Mouse (Mus musculus) bone marrow, adult 2 months (tissue): ENCODE measurements around the gene Gm17087. TPM values are rescaled to one million over a fixed set of nuclear protein-coding genes. Genes with fewer than 3 reads are reported as not detected.

Source experiments
- H3K27ac ChIP-seq: fragments of 200-500 bp; 2 replicates; pipeline ENCODE4 v1.5.1; 2012; ENCODE audit warnings: low read depth, mild to moderate bottlenecking, control low read depth, inconsistent platforms, low read length; ENCODE audit not compliant: control insufficient read depth, poor library complexity, insufficient read depth
- H3K4me1 ChIP-seq: fragments of 200-500 bp; 2 replicates; pipeline ENCODE4 v1.6.1; 2011; ENCODE audit warnings: low read length; ENCODE audit not compliant: control insufficient read depth, insufficient read depth
- H3K4me3 ChIP-seq: fragments of 200-500 bp; replicated peaks from 2 replicates; pipeline ENCODE3; 2011; ENCODE audit warnings: mild to moderate bottlenecking, low read depth, low read length, control low read depth; ENCODE audit not compliant: control insufficient read depth
- CTCF ChIP-seq: fragments of 200-500 bp; IDR thresholded peaks from 2 replicates; pipeline ENCODE4 v1.5.1; 2011; ENCODE audit warnings: low read length, control low read depth; ENCODE audit not compliant: control insufficient read depth, insufficient read depth
- POLR2A ChIP-seq: fragments of 200-500 bp; IDR thresholded peaks from 2 replicates; pipeline ENCODE4 v1.6.1; 2011; ENCODE audit warnings: low read depth, mild to moderate bottlenecking, control low read depth, low read length, borderline replicate concordance; ENCODE audit not compliant: control insufficient read depth
- WGBS: fragments of 180-500 bp; shearing (Covaris S2); methylation state at CpG from one replicate; pipeline ENCODE4 v1.1.7; 2018; 5-methylcytosine and 5-hydroxymethylcytosine counted together
- polyA plus RNA-seq: library from polyadenylated mRNA; stranded (reverse); fragments of >200 nt; gene quantifications from 2 replicates; pipeline ENCODE4 v1.2.4, GENCODE M21; 2011; ENCODE audit warnings: low replicate concordance; ENCODE audit not compliant: missing spikeins, insufficient read depth, insufficient read length

Gm17087 gene
- polyA plus RNA-seq: not detected in 2 replicates

DNA sequence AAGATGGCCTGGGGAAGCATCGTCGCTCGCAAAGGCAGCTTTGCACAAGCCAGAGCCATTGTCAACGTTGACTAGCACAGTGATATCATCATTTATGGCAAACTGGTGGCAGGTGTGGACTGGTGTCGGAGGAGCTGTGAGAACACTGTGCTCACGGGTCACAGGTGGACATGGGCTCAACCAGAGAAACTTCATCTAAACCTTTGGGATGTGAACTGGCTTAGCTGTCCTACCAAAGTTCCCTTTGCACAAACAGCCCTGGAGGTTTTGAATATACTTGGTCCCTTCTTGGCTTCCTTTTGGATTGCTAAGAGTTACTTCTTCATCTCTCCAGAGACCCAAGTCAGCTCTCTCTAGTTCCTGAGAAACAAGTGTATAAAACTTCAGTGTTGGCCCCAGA, at the start of gene Gm17087:
Gene Gm17087 (minus strand): TSS at position 101 of the 400 bp plus-strand sequence.
- 80% methylated on average over 6 of the region's 6 CpGs for WGBS
- no peaks in the 10 kb centered on the region; the same call in 1 of the 2 replicates for H3K4me1 ChIP-seq
- H3K27ac ChIP-seq: no peak within 1 kb of the TSS
- no peak for TF ChIP-seq POLR2A
- TF ChIP-seq CTCF: no peak
- H3K4me3 ChIP-seq: no peak within 1 kb of the TSS

DNA sequence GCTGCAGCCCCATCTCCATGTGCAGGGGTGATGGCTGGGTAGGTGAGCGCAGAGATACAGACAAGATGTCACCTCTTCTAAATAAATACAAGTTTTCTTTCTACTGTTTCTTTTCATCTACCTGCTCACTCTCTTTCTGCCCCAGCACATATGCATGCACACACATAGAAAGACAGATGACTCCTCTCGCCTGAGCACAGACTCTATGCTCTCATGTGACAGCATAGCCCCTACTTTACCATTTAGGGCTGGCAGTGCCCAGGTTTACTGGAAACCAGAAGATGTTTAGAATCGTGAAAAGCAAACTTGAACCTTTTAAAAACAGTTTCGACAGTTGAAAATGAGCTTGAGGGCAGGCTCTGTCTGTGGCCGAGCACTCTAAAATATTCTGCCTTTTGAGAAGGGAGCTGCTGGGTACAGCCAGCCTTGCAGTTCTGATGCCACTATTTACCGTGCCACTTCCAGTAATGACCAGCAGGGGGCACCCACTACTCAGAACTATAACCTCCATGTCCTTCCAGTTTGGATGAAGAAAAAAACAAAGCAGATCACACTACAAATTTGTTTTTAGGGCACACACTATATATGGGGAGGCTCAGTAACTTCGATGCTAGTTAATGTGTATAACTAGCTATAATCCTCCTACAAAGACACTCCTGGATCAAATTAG, 47.3 kb upstream of the Gm17087 start:
- H3K4me3 ChIP-seq: no peak overlapping the region
- 35% methylated on average over 7 of the region's 7 CpGs for WGBS
- H3K4me1 ChIP-seq: no peaks in the 10 kb centered on the region
- TF ChIP-seq POLR2A (no peak), CTCF (peak; percentile 57)
- H3K27ac ChIP-seq: no peak overlapping the region

DNA sequence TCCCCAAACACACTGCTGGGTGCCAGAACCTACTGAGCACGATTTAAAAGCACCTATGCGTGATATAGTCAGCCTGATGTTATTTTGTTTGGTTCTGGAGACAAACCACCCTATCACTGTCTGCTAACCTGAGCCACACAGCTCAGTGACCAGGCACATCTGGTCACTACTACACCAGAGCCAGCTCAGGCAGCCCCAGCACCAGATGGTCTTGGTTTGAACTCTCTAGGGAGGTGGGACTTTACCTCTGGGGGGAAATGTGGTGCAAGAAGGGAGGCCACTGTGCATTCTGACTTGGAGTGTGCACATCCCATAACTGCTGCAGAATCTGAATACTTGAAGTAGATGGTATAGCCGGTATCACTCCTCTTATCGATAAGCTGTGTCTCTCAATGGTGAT, 45.2 kb upstream of the Gm17087 start:
- Histone ChIP-seq H3K27ac (no peak overlapping the region), H3K4me3 (no peak overlapping the region), H3K4me1 (no peaks in the 10 kb centered on the region)
- 76% methylated on average over 4 of the region's 4 CpGs for WGBS
- TF ChIP-seq POLR2A: no peak
- TF ChIP-seq CTCF: no peak

DNA sequence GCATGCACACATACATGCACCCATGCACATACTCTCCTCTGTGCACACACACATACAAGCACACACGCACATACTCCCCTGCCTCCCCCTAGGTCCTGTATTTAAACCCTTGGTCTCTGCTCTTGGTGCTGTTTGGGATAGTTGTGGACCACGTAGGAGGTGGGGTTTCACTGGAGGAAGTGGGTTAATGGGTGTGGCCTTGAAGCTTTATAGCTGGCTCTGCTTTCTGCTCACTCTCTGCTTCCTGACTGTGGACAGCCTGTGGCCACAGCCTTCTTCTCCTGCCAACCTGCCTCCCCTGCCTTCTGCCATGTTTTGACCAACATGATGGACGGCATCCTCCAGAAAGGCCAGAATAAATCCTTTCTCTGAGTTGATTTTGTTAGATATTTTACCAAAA, 39.9 kb upstream of the Gm17087 start:
- TF ChIP-seq CTCF (no peak), POLR2A (no peak)
- H3K27ac ChIP-seq: no peak overlapping the region
- peaks cover 1% of the 10 kb centered on the region; the same call in 1 of the 2 replicates for H3K4me1 ChIP-seq
- H3K4me3 ChIP-seq: no peak overlapping the region
- WGBS: 27% methylated on average over 3 of the region's 3 CpGs

DNA sequence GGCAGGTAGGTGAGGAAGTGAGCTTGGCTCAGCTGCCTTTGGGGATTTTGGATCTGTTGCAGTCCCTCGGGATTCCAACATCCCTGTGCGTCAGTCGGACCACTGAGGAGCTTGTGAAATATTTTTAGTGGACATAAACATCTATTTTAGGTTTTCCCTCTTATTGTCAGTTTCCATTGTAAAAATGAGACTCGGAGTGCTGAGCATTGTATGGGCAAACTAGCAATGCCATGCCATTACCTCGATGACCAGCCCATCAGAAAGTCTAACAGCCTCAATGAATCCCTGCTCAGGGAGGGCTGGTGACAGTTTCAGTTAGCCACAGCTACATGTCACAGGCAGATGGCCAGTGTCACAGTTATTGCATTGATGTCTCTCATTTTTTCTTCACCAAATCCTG, 39.2 kb upstream of the Gm17087 start:
- Histone ChIP-seq H3K4me3 (no peak overlapping the region), H3K4me1 (peaks cover 1% of the 10 kb centered on the region; the same call in 1 of the 2 replicates), H3K27ac (no peak overlapping the region)
- no peak for TF ChIP-seq POLR2A
- TF ChIP-seq CTCF: no peak
- WGBS: 75% methylated on average over 5 of the region's 5 CpGs

DNA sequence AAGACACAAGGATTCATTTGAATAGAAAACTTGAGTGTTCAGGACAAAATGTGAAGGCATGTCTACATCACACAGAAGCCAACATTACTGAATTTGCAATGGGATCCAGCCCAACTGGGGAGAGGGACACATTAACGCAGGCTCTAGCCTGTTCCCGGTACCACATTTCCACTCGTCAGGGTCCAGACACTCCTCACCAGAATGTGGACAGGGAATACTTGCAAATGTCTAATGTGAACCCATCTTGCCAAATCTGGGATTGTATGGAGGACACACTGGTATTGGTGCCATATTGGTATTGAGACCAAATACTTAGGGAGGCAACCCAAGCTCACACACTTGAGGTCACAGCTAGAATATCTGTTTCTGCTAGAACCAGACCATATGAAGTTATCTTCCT, 36.2 kb upstream of the Gm17087 start:
- TF ChIP-seq CTCF (no peak), POLR2A (no peak)
- 88% methylated on average over 3 of the region's 3 CpGs for WGBS

DNA sequence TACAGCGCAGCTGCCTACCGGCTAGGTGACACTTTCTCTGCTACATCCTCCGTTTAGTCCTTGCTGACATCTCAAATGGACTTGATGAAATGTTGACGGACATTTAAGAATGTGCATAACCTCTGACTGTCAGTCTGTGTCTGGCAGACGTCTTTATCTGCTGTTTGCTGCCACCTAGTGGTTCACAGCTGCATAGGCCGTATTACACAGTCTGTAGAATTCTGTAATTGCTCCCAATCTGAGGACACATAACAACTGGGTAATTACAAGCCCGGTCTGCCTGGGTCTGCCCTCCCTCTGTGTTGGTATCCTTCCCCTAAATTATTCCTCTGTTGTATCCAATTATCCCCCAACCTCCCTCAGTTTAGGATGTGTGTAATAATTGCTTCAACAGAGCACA, 31.0 kb upstream of the Gm17087 start:
- TF ChIP-seq POLR2A (no peak), CTCF (peak; percentile 56)
- Histone ChIP-seq H3K27ac (no peak overlapping the region), H3K4me3 (no peak overlapping the region), H3K4me1 (no peaks in the 10 kb centered on the region)
- WGBS: 7% methylated on average over 7 of the region's 7 CpGs

More for the DNA sequence above, 36.2 kb upstream of the Gm17087 start:
- Histone ChIP-seq H3K27ac (no peak overlapping the region), H3K4me1 (peaks cover 1% of the 10 kb centered on the region; the same call in 1 of the 2 replicates), H3K4me3 (no peak overlapping the region)

DNA sequence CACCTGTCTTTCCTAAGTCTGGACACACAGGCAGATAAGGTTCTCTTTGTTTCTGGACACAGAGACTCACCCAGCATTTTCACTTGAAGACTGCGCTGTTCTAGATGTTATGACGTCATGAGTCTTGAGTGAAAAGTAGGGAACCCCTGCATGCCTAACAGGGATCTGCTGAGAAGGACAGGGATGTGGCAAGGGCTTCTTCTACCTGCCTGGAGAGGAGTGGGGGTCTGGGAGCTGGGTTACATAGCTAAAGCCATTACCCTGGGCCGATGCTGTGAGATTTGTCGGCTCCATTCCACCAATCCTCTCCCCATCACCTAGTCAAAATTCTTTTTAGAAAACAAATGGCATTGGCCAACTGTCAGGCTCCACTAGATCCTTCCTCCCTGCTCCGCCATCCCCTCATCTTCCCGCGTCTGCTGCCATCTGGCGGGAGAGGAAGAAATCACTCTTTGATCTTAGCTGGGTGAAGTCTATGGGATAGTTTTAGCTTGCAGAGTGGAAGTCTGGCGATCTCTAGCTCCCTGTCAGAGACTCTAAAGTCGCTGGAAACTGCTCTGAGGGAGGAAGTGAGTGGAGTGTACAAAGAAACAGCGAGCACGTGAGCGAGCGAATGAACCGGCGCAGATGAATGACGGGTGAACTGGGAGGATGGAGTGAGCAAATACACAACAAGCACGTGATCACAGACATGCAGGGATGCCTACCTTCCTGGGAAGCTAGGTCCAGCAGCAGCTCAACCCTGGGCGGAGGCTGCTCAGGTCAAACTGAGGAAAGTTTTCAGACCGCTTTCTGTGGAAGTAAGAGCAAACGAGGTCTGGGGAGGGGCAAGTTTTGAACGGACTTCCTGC, 25.9 kb upstream of the Gm17087 start:
- 6% methylated on average over 22 of the region's 22 CpGs for WGBS
- no peak for TF ChIP-seq POLR2A
- TF ChIP-seq CTCF: peak; percentile 78
- Histone ChIP-seq H3K4me3 (no peak overlapping the region), H3K27ac (no peak overlapping the region), H3K4me1 (no peaks in the 10 kb centered on the region)
